Mouse (Mus musculus) retina, postnatal 1 day (tissue): Measurements from ENCODE around the gene Zar1l.

ENCODE experiments used
- DNase-seq: peaks from one replicate; pipeline ENCODE4 v3.0.0-alpha.2; 2012

Gene Zar1l

DNA sequence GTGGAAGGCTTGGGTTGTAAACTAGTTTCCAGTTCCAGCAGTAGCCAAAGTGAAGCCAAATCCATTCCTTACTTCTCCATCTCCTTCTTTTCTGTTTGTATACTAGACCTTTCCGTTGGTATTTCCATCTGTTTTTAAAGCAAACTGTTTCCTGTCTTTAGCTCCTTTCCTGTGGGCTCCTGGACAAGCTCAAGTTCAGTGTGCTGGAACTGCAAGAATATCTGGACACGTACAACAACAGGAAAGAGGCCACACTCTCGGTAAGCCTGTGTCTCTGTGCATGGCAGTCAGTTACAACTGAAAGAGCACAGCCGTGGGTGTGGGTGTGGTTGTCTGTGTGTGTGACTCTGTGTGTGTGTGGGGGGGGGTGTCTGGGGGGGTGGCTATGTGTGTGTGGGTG is 39.4 kb downstream of the Zar1l start:
- no peak for DNase-seq

DNA sequence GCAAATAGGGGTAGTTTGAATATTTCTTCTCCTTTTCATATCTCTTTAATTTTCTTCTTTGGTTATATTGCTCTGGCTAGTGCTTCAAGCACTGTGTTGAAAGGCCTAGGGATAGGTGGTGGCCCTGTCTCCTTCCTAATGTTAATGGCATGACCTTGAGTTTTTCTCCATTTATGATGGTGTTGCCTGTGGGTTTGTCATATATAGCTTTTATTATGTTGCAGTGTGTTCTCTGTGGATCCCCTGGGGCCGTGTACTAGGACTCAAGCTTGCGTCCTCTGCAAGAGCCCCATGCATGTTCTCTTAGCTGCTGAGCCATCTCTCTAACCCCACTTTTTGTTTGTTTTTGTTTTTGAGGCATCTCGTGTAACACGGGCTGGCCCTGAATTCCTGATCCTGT is 40.6 kb downstream of the Zar1l start:
- no peak for DNase-seq

DNA sequence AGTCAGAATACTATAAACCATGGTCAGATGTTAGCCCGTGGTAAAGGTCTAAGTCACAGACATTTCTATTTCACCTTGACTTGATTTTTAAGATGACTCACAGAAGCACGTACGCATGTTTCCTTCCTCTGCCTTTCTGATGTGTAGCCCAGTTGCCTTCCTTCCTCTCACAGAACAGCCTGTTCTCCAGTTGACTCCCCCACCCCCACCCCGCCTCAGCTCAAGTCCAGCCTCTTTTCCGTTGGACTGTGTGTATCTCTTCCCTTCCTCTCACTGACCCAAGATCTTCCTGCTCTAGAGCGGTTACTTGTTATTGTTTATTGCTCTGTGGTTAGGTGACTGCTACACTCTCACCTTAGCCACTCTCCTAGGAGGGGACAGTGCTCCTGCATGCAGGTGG is 49.5 kb downstream of the Zar1l start:
- DNase-seq, result no peak

GRCm38 (mm10) chr5:150466132-150466531 is 51.8 kb downstream of the Zar1l start:
- no peak for DNase-seq

GRCm38 (mm10) chr5:150465218-150465617 is 52.7 kb downstream of the Zar1l start:
- DNase-seq, result no peak

GRCm38 (mm10) chr5:150464721-150465120 is 53.2 kb downstream of the Zar1l start:
- no peak for DNase-seq

GRCm38 (mm10) chr5:150459801-150460200 is 58.2 kb downstream of the Zar1l start:
- DNase-seq, result no peak

DNA sequence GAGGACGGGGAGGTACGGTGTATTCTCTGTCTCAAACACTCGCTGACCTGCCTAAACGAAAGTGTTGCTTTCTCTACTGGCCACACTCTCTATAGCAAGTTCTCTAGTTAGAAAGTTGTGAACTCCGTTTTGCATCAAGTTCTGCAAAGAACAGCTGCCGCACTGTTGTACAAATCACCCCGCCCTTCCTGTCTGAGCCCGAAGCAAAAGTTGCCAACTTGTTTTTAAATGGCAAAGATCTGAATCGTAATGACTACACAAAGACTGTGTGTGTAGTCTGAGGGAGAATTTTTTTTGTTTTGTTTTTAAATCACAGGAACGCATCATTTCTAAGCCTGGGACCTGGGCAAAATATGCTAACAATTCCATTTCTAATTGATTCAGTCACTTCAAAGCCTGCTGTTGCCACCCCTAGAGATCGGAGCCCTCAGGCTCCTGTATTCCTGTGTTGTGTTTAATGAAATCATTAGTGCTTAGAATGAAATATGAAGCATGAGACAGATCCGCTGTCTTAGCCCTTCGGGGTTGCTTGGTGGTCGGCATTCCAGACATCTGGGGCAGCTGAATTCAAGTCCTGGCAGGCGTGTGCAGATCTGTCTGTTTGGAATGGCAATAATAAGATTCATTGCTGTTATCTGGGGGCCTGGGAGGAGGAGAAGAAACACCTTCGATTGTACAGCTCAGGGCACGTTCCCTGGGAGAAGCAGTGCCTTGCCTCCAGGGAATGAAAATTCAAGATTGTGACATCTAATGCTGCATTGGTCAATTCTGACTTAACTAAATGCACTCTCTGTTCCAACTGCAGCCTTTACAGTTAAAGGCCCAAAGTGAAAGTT is 59.8 kb downstream of the Zar1l start:
- no peak for DNase-seq

GRCm38 (mm10) chr5:150457165-150457903 is 60.6 kb downstream of the Zar1l start:
- no peak for DNase-seq
